Mouse (Mus musculus): Measurements from ENCODE around the gene Toporsl. TPM values are rescaled to one million over a fixed set of nuclear protein-coding genes. Genes with fewer than 3 reads are reported as not detected.

The Toporsl gene
- not detected in 2 replicates for polyA plus RNA-seq (2012; rRNA removed)

GRCm38 (mm10) chr4:52595927-52596326 lies at the start of gene Toporsl:
Gene Toporsl, plus strand, starts transcription at chr4:52596274.

Other genes starting within 250 kb of the Toporsl start
- 31.4 and 41.4 TPM in 2 replicates for gene Smc2, start 157.0 kb upstream of the Toporsl start, polyA plus RNA-seq (2012; rRNA removed)
- gene Vma21-ps, start 99.0 kb upstream of the Toporsl start, polyA plus RNA-seq (2012; rRNA removed), result 1.5 and 5.7 TPM in 2 replicates
- not detected in 2 replicates for gene Olfr275, start 218.3 kb downstream of the Toporsl start, polyA plus RNA-seq (2012; rRNA removed)

Data from central nervous system, embryonic 11.5 days (tissue).